Mouse (Mus musculus) cerebellum, adult 18-20 months (tissue): ENCODE measurements around the gene Galntl6.

Experiments used
- DNase-seq, 2 experiments: peaks; one replicate each; pipeline ENCODE4 v3.0.0; 2021

Gene Galntl6

DNA sequence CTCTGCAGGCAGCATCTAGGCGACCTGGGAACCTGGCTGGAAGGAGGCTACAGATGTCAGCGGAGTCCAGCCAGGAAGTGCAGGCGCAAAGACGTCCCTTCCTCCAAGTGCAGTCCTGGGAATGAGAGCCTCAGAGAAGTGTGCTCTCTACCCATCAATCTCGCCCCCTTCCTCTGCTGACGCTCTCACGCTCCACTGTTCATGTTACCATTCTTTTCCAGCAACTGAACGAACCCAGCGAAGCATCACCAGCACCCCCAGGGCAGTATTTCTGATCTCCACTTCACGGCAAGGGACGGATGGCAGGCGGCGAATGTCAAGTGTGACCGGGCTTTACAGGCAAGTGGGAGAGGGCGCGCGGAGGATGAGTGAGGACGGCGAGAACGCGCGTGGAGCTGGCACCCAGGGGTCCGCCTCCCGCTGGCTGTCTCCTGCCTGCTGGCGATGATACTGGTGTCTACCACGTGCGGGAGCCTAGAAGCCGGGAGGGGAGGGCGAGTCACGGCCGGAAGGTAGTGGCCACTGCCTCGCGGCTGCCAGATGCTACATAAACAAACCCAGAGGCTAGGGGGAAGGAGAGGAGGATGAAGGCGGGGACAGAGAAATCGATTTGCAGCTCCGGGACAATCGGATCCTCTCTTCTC, at the start of gene Galntl6:
Gene Galntl6, minus strand, starts transcription at position 445 of the 644 bp plus-strand sequence.
- peak; percentile 5 to 26 for DNase-seq

DNA sequence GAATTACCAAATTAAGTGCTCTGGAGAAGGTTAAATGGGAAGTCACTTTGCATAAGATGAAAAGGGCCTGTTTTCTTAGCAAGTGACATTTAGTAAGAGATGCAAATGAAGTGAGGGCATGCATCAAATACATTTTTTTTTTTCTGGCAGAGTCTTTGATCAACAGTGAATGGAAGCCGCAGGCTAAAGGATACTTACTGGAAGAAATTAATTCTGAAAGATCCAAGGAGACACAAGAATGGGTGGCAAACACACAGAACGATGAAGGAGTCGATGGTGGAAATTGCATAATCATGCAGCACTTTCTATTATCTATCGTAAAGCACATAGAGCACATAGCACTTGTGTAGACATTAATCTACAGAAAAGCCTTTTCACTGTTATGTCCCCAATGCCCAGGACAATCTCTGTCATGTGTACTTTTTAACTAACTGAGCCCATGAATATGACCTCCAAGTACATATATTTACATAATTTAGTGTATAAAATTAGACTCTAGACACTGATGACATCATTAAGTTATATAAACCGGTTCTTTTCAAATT, 44.8 kb upstream of the Galntl6 start:
- no peak for DNase-seq

DNA sequence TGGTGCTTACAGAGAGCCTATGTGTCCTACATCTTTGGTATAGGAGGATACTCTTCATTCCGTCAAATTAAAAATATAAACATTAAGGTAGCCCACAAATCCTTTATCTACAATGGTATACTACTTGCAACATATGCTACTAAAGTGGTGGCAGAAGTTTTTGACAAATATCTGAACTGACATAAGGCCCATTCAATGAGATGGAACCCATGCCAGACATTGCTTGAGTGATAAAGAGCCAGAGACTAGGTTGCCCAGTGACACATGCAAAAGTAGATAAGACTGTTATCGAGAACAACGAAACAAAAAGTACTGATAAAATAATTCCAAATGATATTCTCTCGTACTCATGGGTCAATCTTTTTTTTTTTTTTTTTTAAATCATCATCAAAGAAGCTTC, 31.3 kb upstream of the Galntl6 start:
- no peak for DNase-seq

DNA sequence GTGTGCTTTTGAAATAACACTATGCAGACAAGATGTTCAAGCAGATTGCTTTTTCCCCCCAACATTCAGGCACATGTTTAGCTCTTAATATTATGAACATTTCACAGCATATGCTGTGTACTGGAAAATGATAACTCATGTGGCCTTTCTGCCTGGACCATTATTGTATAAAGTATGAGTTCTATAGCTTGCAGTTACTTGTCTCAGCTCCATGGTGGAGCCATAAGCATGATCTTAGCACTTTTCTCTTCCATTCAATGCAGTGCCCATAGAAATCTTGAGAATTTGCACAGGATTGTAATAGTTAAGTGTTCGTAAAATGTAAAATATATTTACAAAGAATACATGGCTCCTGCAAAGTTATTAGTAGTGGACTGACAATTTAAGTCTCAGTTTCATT, 18.6 kb upstream of the Galntl6 start:
- no peak for DNase-seq

DNA sequence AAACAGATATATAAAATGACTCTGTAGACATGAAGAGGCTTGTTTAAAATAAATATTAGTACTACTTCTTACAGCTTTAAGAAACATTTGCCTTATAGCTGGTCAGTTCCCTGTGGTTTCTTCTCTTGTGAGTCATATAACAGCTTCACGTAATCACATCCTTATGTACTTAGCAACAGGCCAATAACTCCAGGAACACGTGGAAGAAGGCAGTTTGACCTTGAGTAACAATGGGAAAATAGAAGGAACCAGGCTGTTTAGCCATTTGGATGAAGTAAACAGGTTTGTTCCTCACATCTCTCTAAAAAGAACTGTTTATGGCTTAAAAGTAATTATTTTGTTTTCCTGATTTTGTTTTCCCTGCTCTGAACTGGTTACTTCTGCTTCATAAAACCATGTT, 2.7 kb upstream of the Galntl6 start:
- no peak for DNase-seq

DNA sequence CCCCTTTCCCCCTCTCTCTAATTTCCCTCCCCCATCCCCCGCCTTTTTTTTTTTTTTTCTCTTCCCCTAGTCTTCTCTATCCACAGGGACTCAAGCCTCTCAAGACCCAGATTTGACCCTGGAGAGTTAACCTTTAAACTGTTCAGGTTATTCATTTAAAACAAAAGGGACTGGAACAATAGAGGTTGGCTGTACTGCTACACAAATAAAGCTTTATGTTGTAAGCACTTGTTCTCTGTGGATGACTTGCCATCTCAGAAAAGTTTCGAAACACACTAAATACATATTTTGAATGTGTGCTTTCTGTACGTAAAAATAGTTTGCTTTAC, 1.2 kb upstream of the Galntl6 start:
- no peak for DNase-seq

DNA sequence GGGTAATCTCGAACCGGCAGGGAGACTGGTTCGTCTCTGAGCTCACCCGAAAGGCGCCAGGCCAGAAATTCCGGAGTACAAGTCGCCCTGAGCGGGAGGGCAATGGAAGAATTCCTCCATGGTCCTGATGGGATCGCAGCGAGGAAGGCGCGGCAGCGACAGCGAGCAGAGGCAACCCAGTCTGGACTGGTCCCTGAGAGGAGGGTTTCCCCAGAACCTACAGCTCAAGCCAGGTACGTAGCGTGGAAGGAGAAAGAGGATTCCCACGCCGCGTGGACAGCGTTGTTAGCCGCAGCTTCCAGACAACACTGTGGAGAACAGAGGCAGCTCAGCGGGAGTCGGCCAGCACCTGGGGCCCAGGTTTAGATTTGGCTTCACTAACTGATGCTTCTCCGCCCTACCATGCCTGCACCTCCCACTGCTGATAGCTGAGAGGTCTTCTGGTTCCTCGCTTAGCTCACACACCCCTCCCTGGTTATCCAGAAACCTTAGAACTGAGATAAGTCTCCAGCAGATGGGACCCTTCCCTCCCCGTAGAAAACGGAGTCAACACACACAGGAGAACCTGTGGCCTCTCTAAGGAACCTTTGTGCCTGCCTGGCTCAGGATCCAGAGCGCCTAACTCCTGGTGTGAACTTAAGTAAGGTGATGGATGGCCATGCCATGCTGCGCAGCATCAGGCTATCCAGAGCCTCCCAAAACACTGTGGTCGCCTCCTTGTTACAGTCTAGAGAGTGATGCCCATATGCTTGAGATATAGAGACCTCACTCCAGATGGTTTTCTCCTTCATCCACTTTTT, 600 bp upstream of the Galntl6 start:
- peak; percentile 8 to 27 for DNase-seq

DNA sequence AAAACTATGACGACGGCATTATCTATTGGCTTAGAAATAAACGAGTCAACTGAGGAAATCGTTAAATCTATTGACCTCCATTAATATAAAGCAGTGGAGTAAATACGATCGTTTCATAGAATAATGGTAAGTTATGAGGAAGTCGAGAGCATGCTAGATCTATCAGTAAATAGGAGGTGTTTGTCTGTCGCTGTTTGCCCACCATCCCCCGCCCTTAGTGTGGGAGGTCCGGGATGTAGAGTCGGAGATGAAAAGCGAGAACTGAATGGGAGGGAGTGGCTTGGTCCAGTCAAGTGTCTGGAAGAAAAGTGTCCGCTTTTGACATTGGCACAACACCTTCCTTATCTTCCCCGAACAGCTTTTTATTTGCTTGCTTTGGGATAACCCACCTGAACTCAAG, 763 bp downstream of the Galntl6 start, which contains the start of gene BC030500:
Gene BC030500, plus strand, starts transcription at position 79 of the 400 bp plus-strand sequence.
- DNase-seq, result no peak

DNA sequence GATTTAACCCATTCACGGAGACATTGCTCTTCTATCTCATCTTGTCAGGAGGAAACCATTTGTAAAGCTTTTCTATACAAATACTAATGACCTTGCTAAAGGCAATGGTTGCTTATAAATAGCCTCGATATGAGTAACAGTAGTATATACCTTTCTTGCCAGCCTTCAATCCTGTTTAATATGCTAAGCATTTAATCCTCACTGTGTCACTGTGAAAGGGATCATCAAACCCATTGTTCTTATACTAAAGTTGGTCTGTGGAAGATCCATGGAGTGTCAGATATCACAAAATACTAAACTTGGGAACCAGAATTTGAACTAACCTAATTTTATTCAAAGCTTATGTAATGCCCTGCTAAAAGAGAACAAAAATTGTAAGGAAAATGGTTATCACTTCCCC, 8.0 kb downstream of the Galntl6 start:
- no peak for DNase-seq

DNA sequence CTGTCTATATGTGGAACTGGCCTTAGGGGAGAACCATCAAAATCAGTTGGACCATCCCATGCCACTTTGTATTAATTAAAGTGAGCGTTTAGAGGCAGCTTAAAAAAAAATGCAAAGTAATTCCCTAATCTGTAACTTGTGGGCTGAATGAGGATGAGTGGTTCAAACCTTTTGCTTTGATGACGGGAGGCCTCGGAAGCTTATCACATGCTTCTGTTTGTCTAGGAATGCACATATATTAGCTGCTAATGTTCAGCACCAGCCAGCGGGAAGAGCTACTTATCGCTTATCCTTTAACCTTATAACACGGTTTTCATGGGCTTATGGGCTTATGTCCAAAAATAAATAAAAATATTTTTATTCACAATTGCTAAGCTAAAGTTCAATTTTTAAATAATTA, 16.5 kb downstream of the Galntl6 start:
- no peak for DNase-seq

DNA sequence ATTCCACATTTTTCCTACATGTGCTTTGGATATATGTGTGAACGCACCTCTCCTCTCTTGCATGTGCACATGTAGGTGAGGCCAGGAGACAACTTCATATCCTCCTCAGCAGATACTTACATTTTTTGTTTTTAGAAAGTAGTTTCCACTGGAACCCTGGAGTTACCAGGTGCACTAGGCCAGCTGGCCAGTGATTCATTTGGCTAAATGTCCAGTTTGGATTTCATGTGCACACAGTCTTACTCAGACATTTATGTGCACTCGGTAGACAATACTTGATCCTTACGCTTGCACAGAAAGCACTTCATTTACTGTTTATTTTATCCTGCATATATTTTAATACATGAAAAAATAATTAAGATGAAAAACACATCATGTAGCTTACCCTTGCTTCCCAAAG, 21.8 kb downstream of the Galntl6 start:
- DNase-seq, result peak in 1 of 2 experiments; percentile 3

DNA sequence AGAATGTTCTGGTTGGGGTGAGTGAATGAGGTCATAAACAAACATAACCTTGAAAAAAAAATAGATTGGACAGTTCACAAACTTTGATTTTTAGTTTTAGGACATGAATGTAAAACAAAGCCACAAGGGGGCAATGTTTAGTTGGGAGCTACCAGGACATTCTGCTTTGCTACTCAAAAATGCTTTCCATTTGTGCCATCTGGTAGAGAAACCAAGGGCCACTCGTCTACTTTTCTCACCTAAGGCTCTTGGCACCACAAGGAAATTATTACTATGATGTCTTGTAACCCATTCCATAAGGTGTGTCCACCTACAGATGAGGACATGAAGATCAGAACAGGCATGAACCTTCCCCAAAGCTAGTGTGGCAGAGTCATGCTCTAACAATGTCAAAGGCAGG, 26.0 kb downstream of the Galntl6 start:
- no peak for DNase-seq

DNA sequence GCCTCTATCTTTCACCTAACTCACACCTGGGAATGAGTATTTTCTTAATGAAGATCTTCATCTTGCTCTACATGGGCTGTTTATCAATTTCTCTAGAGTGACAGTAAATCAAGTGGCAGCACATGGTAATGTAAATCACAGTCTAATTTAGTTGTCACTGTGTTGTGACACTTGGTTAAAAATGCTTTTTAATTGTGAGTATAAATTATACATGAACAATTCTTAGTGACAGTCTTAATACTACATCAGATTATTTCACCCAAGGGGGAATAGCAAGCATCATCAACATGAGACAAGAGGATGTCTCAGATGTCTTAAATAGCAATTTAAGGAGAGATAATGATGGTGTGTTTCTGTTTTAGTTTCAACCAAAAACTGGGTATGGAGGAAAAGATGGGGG, 88.1 kb downstream of the Galntl6 start:
- no peak for DNase-seq

DNA sequence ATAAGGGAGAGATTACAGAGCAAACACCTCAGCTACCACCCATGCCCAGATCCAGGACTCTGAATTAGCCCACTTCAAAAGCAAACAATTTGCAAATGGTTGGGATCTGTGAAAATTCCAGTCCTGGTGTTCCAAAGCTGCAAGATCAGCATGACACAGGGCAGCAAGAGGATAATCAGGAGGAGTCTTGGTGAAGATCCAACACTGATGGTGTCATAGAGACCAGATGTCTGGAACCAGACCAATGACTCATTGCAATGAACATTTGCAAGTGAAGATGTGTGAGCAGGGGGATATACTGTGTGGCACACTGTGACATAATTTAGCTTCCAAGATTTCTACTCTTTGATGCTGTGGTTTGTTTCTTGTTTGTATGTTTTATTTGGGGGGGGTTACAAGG, 107.2 kb downstream of the Galntl6 start:
- no peak for DNase-seq

DNA sequence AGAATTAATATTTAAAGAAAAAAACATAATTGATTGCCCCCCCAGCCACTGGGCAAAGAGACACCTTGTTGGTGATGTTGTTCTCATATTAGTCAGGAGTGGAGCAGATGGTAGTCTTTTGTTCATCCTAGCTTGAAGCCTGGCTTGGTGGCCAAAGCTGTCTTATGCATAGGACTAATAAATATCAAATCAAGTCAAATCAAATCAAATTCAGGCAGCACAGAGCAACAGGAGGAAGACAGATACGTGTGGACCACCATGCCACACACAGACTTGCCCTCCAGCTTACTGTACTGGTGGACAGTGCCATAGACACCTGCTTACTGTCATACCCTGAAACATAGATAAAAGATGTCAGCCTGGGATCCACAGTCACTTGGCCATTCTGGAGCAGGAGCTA, 110.6 kb downstream of the Galntl6 start:
- DNase-seq, result no peak

DNA sequence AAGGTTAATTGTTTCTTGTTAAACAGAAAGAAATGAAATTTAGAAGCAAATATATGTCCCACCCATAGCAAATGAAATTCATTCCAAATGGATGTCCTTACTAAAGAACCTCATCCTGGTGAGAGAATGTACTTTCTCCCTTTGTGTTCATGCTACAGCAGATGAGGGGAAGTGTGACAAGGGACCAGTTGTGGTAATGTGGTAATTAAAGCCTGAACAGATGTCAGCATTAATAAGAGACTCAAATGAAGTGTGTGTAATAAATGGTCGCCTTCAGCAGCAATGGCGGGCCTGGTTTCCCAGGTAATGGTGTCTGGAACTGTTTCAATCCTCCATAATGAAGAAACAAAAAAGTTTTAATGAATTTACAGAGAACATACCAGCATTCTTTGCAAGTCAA, 158.7 kb downstream of the Galntl6 start:
- no peak for DNase-seq

DNA sequence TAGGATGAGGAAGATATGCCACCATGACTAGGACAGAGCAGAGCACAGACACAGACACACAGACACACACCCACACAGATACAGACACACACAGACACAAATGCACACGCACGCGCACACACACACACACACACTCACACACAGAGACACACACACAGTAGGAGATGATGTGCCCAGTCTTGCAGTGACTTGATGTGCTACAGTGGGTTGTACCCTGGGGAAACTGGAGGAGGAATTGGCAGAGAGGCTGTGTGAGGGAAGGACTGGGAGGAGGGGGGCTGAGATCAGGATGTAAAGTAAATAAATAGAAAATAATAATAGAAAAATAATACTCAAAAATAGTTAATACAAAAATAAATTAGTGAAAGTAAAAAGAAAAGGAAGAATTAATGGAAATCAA, 174.5 kb downstream of the Galntl6 start:
- DNase-seq, result no peak

DNA sequence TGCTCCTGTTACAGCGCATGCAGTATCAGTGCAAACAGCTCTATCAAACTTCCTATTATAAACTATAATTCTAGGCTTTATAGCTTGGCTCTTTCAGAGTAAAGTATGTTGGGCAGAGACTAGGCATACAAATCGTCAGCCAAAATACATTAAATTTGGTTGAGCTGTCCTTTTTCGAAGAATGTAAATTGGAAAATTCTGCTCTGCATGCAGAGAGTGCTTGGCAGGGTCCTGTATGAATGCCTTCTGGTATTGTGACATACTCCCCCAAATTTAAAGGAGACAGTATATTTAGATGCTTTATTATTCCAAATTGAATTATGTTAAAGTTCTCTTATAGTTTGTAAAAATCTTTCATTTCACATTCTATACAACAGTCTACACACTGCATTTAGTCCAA, 220.7 kb downstream of the Galntl6 start:
- DNase-seq, result no peak

DNA sequence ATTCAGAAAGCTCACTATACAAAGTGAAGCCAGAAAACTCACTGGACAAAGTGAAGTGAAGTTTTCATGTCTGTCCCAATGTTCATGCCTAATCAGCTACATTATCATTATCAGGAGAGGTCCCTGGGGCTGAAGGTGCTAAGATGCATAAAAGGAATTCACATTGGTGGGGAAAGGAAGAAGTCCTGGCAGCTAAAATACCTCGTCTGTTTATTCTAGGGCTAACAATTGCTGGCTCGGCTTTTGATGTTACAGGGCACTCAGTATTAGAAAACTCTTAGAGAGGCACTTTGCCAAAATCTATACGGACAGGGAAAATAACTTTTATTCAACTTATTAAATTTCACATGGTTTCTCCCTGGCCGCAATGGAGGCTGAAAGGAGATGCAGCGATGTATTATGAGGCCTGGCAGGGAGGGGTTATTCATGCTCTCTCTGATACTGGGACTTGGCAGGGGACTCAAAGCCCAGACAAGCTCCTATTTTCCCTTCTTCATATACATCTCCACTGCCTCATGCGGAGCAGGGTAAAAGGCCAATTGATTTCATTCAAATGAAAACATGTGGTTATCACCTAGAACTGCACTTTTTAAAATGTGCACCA, 234.5 kb downstream of the Galntl6 start:
- no peak for DNase-seq

DNA sequence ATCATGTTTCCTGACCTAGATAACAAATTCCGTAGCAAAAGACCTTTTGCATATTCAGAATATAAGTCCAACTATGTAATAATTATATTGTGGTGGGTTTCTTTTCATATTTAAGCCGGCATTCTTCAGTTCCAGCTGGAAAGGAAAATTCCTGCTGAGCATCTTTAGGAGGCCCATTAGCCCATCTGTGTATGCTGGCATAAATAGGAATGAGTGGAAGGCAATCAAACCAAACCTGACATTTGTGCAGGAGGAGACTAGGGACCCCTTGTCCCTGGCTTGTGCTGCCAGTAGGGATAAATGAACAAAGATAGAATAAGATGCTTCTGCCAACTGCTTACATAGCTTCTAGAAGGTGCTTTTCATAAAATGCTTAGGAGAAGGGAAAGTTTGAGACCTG, 243.4 kb downstream of the Galntl6 start:
- DNase-seq, result peak; percentile 32 to 34

DNA sequence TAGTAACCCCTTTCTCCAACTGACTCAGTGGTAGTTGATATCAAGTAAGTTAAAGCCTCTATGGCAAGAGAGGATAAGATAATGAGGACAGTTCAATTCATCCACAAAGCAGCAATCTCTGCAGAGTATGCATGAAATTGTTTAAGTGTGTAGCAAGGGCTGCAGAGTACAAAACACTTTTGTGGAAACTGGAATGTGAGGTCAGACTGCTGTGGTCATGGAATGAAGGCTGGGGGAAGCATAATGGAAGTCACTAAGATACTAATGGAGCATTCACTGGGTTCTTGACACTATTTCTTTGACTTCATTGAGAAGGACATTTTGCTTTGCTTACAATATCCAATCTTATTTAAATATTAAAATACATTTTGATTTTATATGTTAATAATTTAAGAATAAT, 252.4 kb downstream of the Galntl6 start:
- DNase-seq, result no peak

DNA sequence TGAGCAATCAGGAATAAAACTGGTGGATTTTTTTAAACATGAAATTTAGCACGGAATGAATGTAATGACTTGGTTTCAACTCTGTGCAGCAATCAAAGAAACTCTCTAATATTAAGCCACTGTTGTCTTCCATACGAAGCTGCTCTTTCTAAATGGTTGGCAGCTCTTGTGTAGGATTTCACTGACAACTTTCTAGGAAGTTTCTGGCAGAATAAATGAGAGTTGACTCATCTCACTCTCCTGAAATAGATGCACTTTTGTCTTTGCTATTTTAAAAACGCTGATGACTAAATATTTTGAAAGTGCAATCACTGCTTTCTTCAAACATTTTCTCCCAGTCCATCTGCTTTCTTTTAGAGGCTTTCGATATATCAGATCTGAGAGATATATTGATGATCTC, 256.8 kb downstream of the Galntl6 start:
- DNase-seq, result no peak

DNA sequence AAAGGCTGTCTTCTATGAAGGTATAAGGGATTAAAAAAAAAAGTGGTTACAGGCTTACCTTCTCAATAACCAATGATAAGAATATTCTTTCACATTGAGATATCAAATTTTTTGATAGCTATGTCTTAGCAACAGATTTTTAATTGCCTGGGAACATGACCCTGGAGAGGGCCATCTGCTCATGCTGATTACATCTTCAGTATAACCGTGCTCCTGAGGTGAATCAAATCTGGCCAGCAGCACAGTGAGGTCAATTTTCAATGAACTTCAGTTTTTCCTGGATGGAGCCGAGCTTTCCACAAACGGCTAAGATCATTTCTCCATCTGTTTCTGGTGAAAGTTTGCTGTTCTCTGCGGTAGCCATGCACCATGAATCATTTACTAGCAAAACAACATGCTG, 306.0 kb downstream of the Galntl6 start:
- DNase-seq, result peak; percentile 14 to 27

DNA sequence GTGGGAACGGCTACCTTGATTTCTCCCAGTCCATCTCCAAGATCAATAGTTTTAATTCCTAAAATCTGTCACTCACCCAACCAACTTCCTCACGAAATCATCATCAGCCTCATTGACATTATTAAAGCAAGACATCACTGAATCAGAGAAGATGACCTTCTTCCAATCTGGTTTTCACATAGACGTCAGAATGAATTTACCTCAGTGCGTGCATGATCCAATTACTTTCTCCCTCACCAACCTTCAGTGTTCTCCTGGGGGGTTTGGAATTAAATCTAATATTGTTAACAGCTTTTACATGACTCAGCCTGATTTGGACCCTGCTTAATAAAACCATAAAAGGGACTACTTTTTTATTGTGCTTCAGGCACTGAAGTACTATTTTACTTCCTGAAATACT, 307.7 kb downstream of the Galntl6 start:
- DNase-seq, result no peak
